Comparison of ENCODE assay signal across 8 mouse cellular contexts in the genomic region with DNA sequence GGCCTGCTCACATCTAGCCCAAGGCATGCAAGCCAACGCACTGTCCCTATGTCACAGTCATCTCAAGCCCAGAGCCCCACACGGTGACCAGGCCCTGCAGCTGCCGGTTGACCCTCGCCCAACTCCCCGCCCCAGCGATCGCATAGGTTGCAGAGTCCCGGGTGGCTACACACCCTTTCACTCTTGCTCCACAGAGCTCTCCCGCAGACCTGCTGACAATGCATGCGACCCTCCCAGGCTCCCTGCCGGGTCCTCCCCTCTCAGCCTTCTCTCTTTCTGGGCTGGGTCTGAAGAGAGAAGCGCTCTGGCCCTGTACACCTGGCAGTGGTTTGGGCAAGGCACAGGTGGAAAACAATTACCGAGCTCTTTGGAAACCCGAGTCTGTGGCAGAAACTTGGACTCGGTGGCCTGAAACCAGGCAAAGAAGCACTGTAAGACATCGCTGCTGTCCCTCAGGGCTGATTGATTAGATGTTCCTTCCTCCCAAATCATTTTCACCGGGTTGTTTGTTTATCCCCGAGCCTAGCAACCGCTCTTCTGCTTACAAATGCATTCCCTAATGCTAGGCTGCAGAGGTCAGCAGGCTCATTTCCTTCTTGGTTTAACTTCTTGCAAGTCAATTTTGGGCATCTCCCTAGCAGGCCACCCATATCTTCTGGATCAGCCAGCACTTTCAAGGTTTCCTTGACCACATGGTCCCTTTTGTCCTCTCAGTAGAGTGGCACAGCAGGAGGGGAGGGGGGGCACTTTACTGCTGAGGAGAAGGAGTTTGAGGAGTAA.
DNase-seq lines count a peak whose midpoint lies in the region; ATAC-seq and TF ChIP-seq lines count a peak whose summit lies in the region.

No protein-coding gene starts in this region.

- no peak overlapping the region for H3K9ac ChIP-seq in heart, embryonic 14.5 days (ENCODE audit: low read length)
- peak overlapping the region; percentile 16; the same call in 1 of the 2 replicates for H3K9ac ChIP-seq in limb, embryonic 14.5 days (ENCODE audit: low read depth, low read length, severe bottlenecking)

- H3K4me3 ChIP-seq in kidney, adult 2 months (ENCODE audit: insufficient read depth, low read depth, low read length) = no peak overlapping the region
- peak overlapping the region in 1 of 2 experiments; percentile 2; a peak in 1 of 4 replicates for H3K4me3 ChIP-seq in heart, embryonic 14.5 days (ENCODE audit: control insufficient read depth in 1 of 2, insufficient read depth in 1 of 2, low read depth in 1 of 2, low read length in 2 of 2)
- no peak overlapping the region for H3K4me3 ChIP-seq in limb, embryonic 14.5 days (replicated peaks; ENCODE audit: low read length)

- ATAC-seq in heart, embryonic 14.5 days (ENCODE audit: insufficient number of reproducible peaks, insufficient read depth, low FRiP score, low read depth) = no peak
- ATAC-seq in limb, embryonic 14.5 days (ENCODE audit: low FRiP score, low read depth) = no peak; the same call in 1 of the 2 replicates

- H3K36me3 ChIP-seq in kidney, adult 2 months (ENCODE audit: control insufficient read depth, insufficient read depth, low read length) = no peaks in the 10 kb centered on the region
- no peaks in the 10 kb centered on the region for H3K36me3 ChIP-seq in heart, embryonic 14.5 days (ENCODE audit: control insufficient read depth, insufficient read depth, low read length)
- H3K36me3 ChIP-seq in limb, embryonic 14.5 days (ENCODE audit: control insufficient read depth, insufficient read depth, low read length) = no peaks in the 10 kb centered on the region

- H3K27ac ChIP-seq in kidney, adult 2 months (ENCODE audit: insufficient read depth, low read depth, low read length) = no peak overlapping the region
- H3K27ac ChIP-seq in heart, embryonic 14.5 days (replicated peaks in 1 of 2; ENCODE audit: control insufficient read depth in 1 of 2, insufficient read depth in 1 of 2, low read depth in 2 of 2, low read length in 2 of 2) = no peak overlapping the region
- no peak overlapping the region for H3K27ac ChIP-seq in limb, embryonic 14.5 days (replicated peaks; ENCODE audit: low read depth, low read length)

- no peaks in the 10 kb centered on the region for H3K9me3 ChIP-seq in heart, embryonic 14.5 days (ENCODE audit: control insufficient read depth, low read length)
- no peaks in the 10 kb centered on the region for H3K9me3 ChIP-seq in limb, embryonic 14.5 days (ENCODE audit: control insufficient read depth, low read length)

- WGBS in kidney, adult 2 months = 24% methylated on average over 19 of the region's 19 CpGs
- 10% methylated on average over 19 of the region's 19 CpGs for WGBS in heart, embryonic 14.5 days
- WGBS in limb, embryonic 14.5 days = 12% methylated on average over 19 of the region's 19 CpGs

- DNase-seq in kidney, adult 2 months = peak; percentile 25
- DNase-seq in kidney, postnatal 25 days = no peak
- peak; percentile 34 for DNase-seq in limb, embryonic 14.5 days (ENCODE audit: low spot score)
- peak; percentile 52 for DNase-seq in retina, postnatal 1 day
- DNase-seq in right cerebral cortex, postnatal 10 days (ENCODE audit: low spot score in 2 of 2) = no peak
- no peak for DNase-seq in layer of hippocampus, postnatal 25 days (ENCODE audit: extremely low spot score in 1 of 2, low spot score in 1 of 2)
- no peak for DNase-seq in cerebellum, adult 9-10 months

- no peak for TF ChIP-seq CTCF in kidney, adult 2 months (conservative IDR thresholded peaks at IDR 0.05; ENCODE audit: insufficient read depth, insufficient read length, low read depth, low read length)

- peaks cover 6% of the 10 kb centered on the region for H3K4me1 ChIP-seq in kidney, adult 2 months (ENCODE audit: control insufficient read depth, insufficient read depth, low read length)
- H3K4me1 ChIP-seq in heart, embryonic 14.5 days (ENCODE audit: control insufficient read depth in 2 of 2, insufficient read depth in 2 of 2, low read length in 2 of 2) = peaks cover 7 to 8% of the 10 kb centered on the region in 2 experiments; a peak in 3 of 4 replicates
- peaks cover 30% of the 10 kb centered on the region for H3K4me1 ChIP-seq in limb, embryonic 14.5 days (ENCODE audit: control insufficient read depth, insufficient read depth, low read length)

- peak overlapping the region; percentile 48 for H3K4me2 ChIP-seq in heart, embryonic 14.5 days (ENCODE audit: low read length)
- H3K4me2 ChIP-seq in limb, embryonic 14.5 days (replicated peaks; ENCODE audit: low read depth, low read length, severe bottlenecking) = no peak overlapping the region

- no peaks in the 10 kb centered on the region for H3K27me3 ChIP-seq in kidney, adult 2 months (replicated peaks; ENCODE audit: control insufficient read depth, insufficient read depth, low read length)
- H3K27me3 ChIP-seq in heart, embryonic 14.5 days (ENCODE audit: control insufficient read depth, insufficient read depth, low read length) = 0 out of 2 replicates have a peak, but pooled peaks cover 5% of the 10 kb centered on the region
- H3K27me3 ChIP-seq in limb, embryonic 14.5 days (ENCODE audit: control insufficient read depth, insufficient read depth, low read length) = no peaks in the 10 kb centered on the region

- TF ChIP-seq POLR2A in kidney, adult 2 months (IDR thresholded peaks at IDR 0.05; ENCODE audit: low read depth, low read length) = no peak
- TF ChIP-seq POLR2A in limb, embryonic 14.5 days (IDR thresholded peaks at IDR 0.05; ENCODE audit: borderline replicate concordance, extremely low read depth, insufficient read depth, insufficient read length) = no peak

Comparison
In these comparisons a context has a peak if more than half of its experiments do, and no peak if none do; other contexts are left out.
1. DNase-seq: peak in kidney, adult 2 months (single experiment), limb, embryonic 14.5 days (single experiment) and retina, postnatal 1 day (single experiment); none in kidney, postnatal 25 days (0 of 2), right cerebral cortex, postnatal 10 days (0 of 2), layer of hippocampus, postnatal 25 days (0 of 2) and cerebellum, adult 9-10 months (single experiment).